Mouse (Mus musculus) thymus, postnatal 10 days (tissue): ENCODE measurements around the gene Glis1.

Source experiments
- DNase-seq, 2 experiments: peaks; one replicate each; pipeline ENCODE4 v3.0.0; 2021; ENCODE audit warnings: low spot score in 2 of 2

Glis1 gene

GRCm38 (mm10) chr4:107684130-107684529 is 249.7 kb downstream of the Glis1 start, which contains the start of gene Dmrtb1:
Gene Dmrtb1 (minus strand): TSS chr4:107684230.
- no peak for DNase-seq
